Mouse (Mus musculus): ENCODE results near the gene Cd5. TPM values are rescaled to one million over a fixed set of nuclear protein-coding genes. Genes with fewer than 3 reads are reported as not detected.

Gene Cd5
- total RNA-seq, 2 experiments from 2014 or later: 2.9 TPM; not detected in 1

- ATAC-seq (replicated peaks; ENCODE audit: low FRiP score, poor library complexity, severe bottlenecking): peak; percentile 88
Measured at GRCm38 (mm10) chr19:10709360-10710087, 29.3 kb downstream of the Cd5 start.

GRCm38 (mm10) chr19:10708900-10709299 is 29.9 kb downstream of the Cd5 start:
- no peak; the same call in 1 of the 2 replicates for ATAC-seq (replicated peaks; ENCODE audit: low FRiP score, poor library complexity, severe bottlenecking)

- no peak for ATAC-seq (replicated peaks; ENCODE audit: low FRiP score, poor library complexity, severe bottlenecking)
Measured at GRCm38 (mm10) chr19:10707881-10708280, 30.9 kb downstream of the Cd5 start.

GRCm38 (mm10) chr19:10707087-10707875 is 31.5 kb downstream of the Cd5 start:
- no peak for ATAC-seq (replicated peaks; ENCODE audit: low FRiP score, poor library complexity, severe bottlenecking)

GRCm38 (mm10) chr19:10703470-10703869 is 35.3 kb downstream of the Cd5 start:
- ATAC-seq (replicated peaks; ENCODE audit: low FRiP score, poor library complexity, severe bottlenecking): no peak

- no peak for ATAC-seq (replicated peaks; ENCODE audit: low FRiP score, poor library complexity, severe bottlenecking)
Measured at GRCm38 (mm10) chr19:10702125-10702524, 36.7 kb downstream of the Cd5 start.

- no peak for ATAC-seq (replicated peaks; ENCODE audit: low FRiP score, poor library complexity, severe bottlenecking)
Measured at GRCm38 (mm10) chr19:10701013-10701726, 37.6 kb downstream of the Cd5 start.

- ATAC-seq (replicated peaks; ENCODE audit: low FRiP score, poor library complexity, severe bottlenecking): no peak
Measured at GRCm38 (mm10) chr19:10699851-10700250, 39.0 kb downstream of the Cd5 start.

- ATAC-seq (replicated peaks; ENCODE audit: low FRiP score, poor library complexity, severe bottlenecking): no peak
Measured at GRCm38 (mm10) chr19:10698131-10698991, 40.4 kb downstream of the Cd5 start.

- no peak for ATAC-seq (replicated peaks; ENCODE audit: low FRiP score, poor library complexity, severe bottlenecking)
Measured at GRCm38 (mm10) chr19:10695801-10696200, 43.0 kb downstream of the Cd5 start.

- ATAC-seq (replicated peaks; ENCODE audit: low FRiP score, poor library complexity, severe bottlenecking): no peak
Measured at GRCm38 (mm10) chr19:10693926-10694682, 44.7 kb downstream of the Cd5 start.

GRCm38 (mm10) chr19:10692361-10692760 is 46.4 kb downstream of the Cd5 start:
- no peak for ATAC-seq (replicated peaks; ENCODE audit: low FRiP score, poor library complexity, severe bottlenecking)

GRCm38 (mm10) chr19:10691660-10692059 is 47.1 kb downstream of the Cd5 start:
- peak; percentile 30; the same call in 1 of the 2 replicates for ATAC-seq (replicated peaks; ENCODE audit: low FRiP score, poor library complexity, severe bottlenecking)

- no peak for ATAC-seq (replicated peaks; ENCODE audit: low FRiP score, poor library complexity, severe bottlenecking)
Measured at GRCm38 (mm10) chr19:10691121-10691520, 47.7 kb downstream of the Cd5 start.

GRCm38 (mm10) chr19:10690336-10690735 is 48.5 kb downstream of the Cd5 start:
- ATAC-seq (replicated peaks; ENCODE audit: low FRiP score, poor library complexity, severe bottlenecking): no peak

- ATAC-seq (replicated peaks; ENCODE audit: low FRiP score, poor library complexity, severe bottlenecking): no peak
Measured at GRCm38 (mm10) chr19:10689470-10690166, 49.2 kb downstream of the Cd5 start.

- peak; percentile 94 for ATAC-seq (replicated peaks; ENCODE audit: low FRiP score, poor library complexity, severe bottlenecking)
Measured at GRCm38 (mm10) chr19:10688537-10689352, 50.1 kb downstream of the Cd5 start, which contains the start of gene Vps37c. Gene Vps37c, plus strand, starts transcription at chr19:10688735.

Data from erythroid progenitor cell, adult 5-6 weeks (primary cell).